Mouse (Mus musculus) cortical plate, adult 2 months (tissue): ENCODE measurements at regions not wholly inside any gene's neighbourhood (a gene's known extent, or its start where the extent isn't known, plus 50 kb on each side); places are given as distances from the start of the nearest gene placed in this dataset.

Source experiments
- H3K27ac ChIP-seq: fragments of 200-500 bp; 2 replicates; pipeline ENCODE4 v1.5.1; 2012; ENCODE audit warnings: low read length, control low read depth, inconsistent platforms; ENCODE audit not compliant: insufficient read depth
- H3K4me1 ChIP-seq: fragments of 200-500 bp; 2 replicates; pipeline ENCODE4 v1.6.1; 2011; ENCODE audit warnings: low read length; ENCODE audit not compliant: control insufficient read depth, insufficient read depth
- H3K4me3 ChIP-seq: fragments of 200-500 bp; 2 replicates; pipeline ENCODE4 v1.5.1; 2011; ENCODE audit warnings: mild to moderate bottlenecking, low read length, control low read depth; ENCODE audit not compliant: insufficient read depth
- CTCF ChIP-seq: fragments of 200-500 bp; IDR thresholded peaks from 2 replicates; pipeline ENCODE4 v1.5.1; 2011; ENCODE audit warnings: mild to moderate bottlenecking, control low read depth, low read length; ENCODE audit not compliant: insufficient read depth; ENCODE audit errors: extremely low read depth
- POLR2A ChIP-seq: fragments of 200-500 bp; IDR thresholded peaks from 2 replicates; pipeline ENCODE4 v1.6.1; 2011; ENCODE audit warnings: mild to moderate bottlenecking, low read length, control low read depth; ENCODE audit not compliant: insufficient read depth; ENCODE audit errors: extremely low read depth

- no peak overlapping the region for H3K27ac ChIP-seq
- no peak for TF ChIP-seq CTCF
- no peak for TF ChIP-seq POLR2A
- H3K4me1 ChIP-seq, result no peaks in the 10 kb centered on the region
- H3K4me3 ChIP-seq, result no peak overlapping the region
These were observed 139.5 kb upstream of the Sstr4 start for GRCm38 (mm10) chr2:148255662-148256061.

- Histone ChIP-seq H3K4me3 (no peak overlapping the region), H3K27ac (no peak overlapping the region), H3K4me1 (no peaks in the 10 kb centered on the region)
- TF ChIP-seq POLR2A (no peak), CTCF (no peak)
These were observed 130.9 kb upstream of the Sstr4 start for GRCm38 (mm10) chr2:148264111-148264730.

DNA sequence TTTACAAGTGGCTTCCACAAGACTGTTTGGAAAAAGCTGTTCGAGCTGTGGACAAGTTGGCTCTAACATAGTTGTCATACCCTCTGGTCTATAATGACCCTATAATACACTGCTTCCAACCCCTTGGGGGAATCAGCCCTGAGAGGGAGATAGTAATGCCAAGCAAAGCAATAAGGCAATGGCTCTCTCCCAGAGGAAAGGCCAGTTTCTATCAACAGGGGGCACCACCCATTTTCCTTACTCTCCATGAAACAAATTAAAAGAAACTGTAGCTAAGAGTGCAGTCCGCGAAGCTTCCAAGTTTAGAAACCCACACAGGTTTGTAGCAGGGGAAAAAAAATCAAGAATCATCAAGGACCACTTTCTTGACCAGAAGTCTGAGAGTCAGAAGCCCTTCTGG is 115.9 kb upstream of the Sstr4 start:
- Histone ChIP-seq H3K4me3 (no peak overlapping the region), H3K27ac (no peak overlapping the region), H3K4me1 (no peaks in the 10 kb centered on the region; the same call in 1 of the 2 replicates)
- TF ChIP-seq CTCF (no peak), POLR2A (no peak)

GRCm38 (mm10) chr2:148290326-148290725 is 104.8 kb upstream of the Sstr4 start:
- no peak overlapping the region for H3K27ac ChIP-seq
- TF ChIP-seq CTCF (no peak), POLR2A (no peak)
- H3K4me3 ChIP-seq, result no peak overlapping the region
- no peaks in the 10 kb centered on the region for H3K4me1 ChIP-seq

- TF ChIP-seq POLR2A (no peak), CTCF (no peak)
- H3K27ac ChIP-seq, result no peak overlapping the region
- H3K4me1 ChIP-seq, result no peaks in the 10 kb centered on the region
- H3K4me3 ChIP-seq, result no peak overlapping the region
These were observed 102.7 kb upstream of the Sstr4 start for GRCm38 (mm10) chr2:148292442-148292841.

GRCm38 (mm10) chr2:148292895-148293294 is 102.2 kb upstream of the Sstr4 start:
- no peak for TF ChIP-seq CTCF
- no peak for TF ChIP-seq POLR2A
- H3K27ac ChIP-seq, result no peak overlapping the region
- H3K4me3 ChIP-seq, result no peak overlapping the region
- no peaks in the 10 kb centered on the region for H3K4me1 ChIP-seq

DNA sequence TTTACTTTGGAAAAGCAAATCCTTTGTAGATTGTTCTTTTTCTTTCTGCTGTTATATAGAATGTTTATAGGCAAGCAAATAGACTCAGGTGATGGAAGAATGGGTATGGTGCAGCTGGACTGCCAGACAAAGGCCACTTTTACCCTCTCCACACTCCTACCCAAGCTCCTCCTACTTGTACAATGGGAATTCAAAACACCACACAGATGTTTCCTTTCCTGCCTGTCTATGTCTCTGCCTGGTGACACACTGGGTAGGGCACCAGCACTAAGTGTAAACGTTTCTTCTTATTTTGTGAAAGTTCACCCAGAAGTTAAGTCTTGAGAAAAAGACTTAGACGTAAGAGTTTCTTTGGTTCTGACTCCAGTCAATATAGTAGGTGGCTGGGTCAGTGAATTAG is 94.3 kb upstream of the Sstr4 start:
- no peak overlapping the region for H3K4me3 ChIP-seq

GRCm38 (mm10) chr2:148312255-148312654 is 82.9 kb upstream of the Sstr4 start:
- no peak overlapping the region for H3K4me3 ChIP-seq
- H3K27ac ChIP-seq, result no peak overlapping the region
- H3K4me1 ChIP-seq, result peaks cover 1% of the 10 kb centered on the region; the same call in 1 of the 2 replicates
- TF ChIP-seq POLR2A (no peak), CTCF (no peak)

More for the DNA sequence above, 94.3 kb upstream of the Sstr4 start:
- no peak overlapping the region for H3K27ac ChIP-seq
- H3K4me1 ChIP-seq, result no peaks in the 10 kb centered on the region
- TF ChIP-seq POLR2A (no peak), CTCF (no peak)

DNA sequence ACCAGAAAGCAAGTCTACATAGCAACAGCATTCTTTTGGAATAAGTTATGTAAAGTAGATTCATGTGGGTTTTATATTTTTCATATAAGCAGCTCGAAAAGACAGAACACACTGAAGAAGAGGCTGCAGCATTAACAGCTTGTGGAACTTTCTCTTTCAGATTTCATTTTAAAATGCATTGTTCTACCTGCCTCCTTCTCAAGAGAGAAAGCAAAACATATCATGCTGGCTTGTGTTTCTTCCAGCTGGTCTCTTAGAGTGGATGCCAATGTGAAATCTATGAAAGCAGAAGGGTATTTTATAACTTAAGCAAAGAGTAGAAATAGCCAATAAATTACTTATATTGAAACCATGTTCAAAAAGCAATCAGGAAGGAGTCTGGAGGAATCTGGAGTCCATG is 74.2 kb upstream of the Sstr4 start:
- Histone ChIP-seq H3K4me1 (no peaks in the 10 kb centered on the region), H3K4me3 (no peak overlapping the region), H3K27ac (no peak overlapping the region; the same call in 1 of the 2 replicates)
- TF ChIP-seq CTCF (no peak), POLR2A (no peak)

GRCm38 (mm10) chr2:148325362-148325761 is 69.8 kb upstream of the Sstr4 start:
- no peak overlapping the region for H3K4me3 ChIP-seq
- H3K4me1 ChIP-seq, result peaks cover 3% of the 10 kb centered on the region
- no peak for TF ChIP-seq CTCF
- TF ChIP-seq POLR2A, result no peak
- H3K27ac ChIP-seq, result no peak overlapping the region

GRCm38 (mm10) chr2:148325854-148326387 is 69.2 kb upstream of the Sstr4 start:
- no peak for TF ChIP-seq POLR2A
- no peak for TF ChIP-seq CTCF
- H3K4me1 ChIP-seq, result peaks cover 3% of the 10 kb centered on the region
- no peak overlapping the region for H3K27ac ChIP-seq
- H3K4me3 ChIP-seq, result no peak overlapping the region

GRCm38 (mm10) chr2:148326414-148326813 is 68.7 kb upstream of the Sstr4 start:
- TF ChIP-seq CTCF (no peak), POLR2A (no peak)
- peaks cover 3% of the 10 kb centered on the region for H3K4me1 ChIP-seq
- no peak overlapping the region for H3K4me3 ChIP-seq
- peak overlapping the region; percentile 72 for H3K27ac ChIP-seq
